Mouse (Mus musculus): ENCODE data around the gene Snrpd2. TPM values are rescaled to one million over a fixed set of nuclear protein-coding genes. Genes with fewer than 3 reads are reported as not detected.
A peak's percentile ranks its signal among the peaks of the same experiment; 100 is the strongest.

The Snrpd2 gene
- polyA plus RNA-seq (2012; rRNA removed): 88.2 and 92.1 TPM in 2 replicates

GRCm38 (mm10) chr7:19149626-19150025 is at the start of gene Snrpd2:
TSS of gene Snrpd2 (plus strand) at chr7:19149722.
- peak within 1 kb of the TSS; percentile 76 for H3K4me3 ChIP-seq (ENCODE audit: insufficient read depth, low read length)
- peak; percentile 84 for TF ChIP-seq POLR2A (IDR thresholded peaks at IDR 0.05; ENCODE audit: extremely low read depth, insufficient read depth, low read length)
- no peak for TF ChIP-seq CTCF (IDR thresholded peaks at IDR 0.05; ENCODE audit: extremely low read depth, insufficient read depth, low read length)

GRCm38 (mm10) chr7:19100290-19100689 is 49.2 kb upstream of the Snrpd2 start:
- no peak overlapping the region for H3K4me3 ChIP-seq (ENCODE audit: insufficient read depth, low read length)
- TF ChIP-seq POLR2A (IDR thresholded peaks at IDR 0.05; ENCODE audit: extremely low read depth, insufficient read depth, low read length) (no peak), CTCF (IDR thresholded peaks at IDR 0.05; ENCODE audit: extremely low read depth, insufficient read depth, low read length) (no peak)

More at GRCm38 (mm10) chr7:19149626-19150025, at the start of gene Snrpd2:
- Histone ChIP-seq H3K27ac (ENCODE audit: insufficient read depth, low read length) (peak within 1 kb of the TSS; percentile 59), H3K4me1 (ENCODE audit: control insufficient read depth, insufficient read depth, low read length) (peaks cover 2% of the 10 kb centered on the region)

GRCm38 (mm10) chr7:19103741-19104140 is 45.8 kb upstream of the Snrpd2 start:
- Histone ChIP-seq H3K27ac (ENCODE audit: insufficient read depth, low read length) (no peak overlapping the region), H3K4me3 (ENCODE audit: insufficient read depth, low read length) (no peak overlapping the region), H3K4me1 (ENCODE audit: control insufficient read depth, insufficient read depth, low read length) (no peaks in the 10 kb centered on the region; the same call in 1 of the 2 replicates)
- TF ChIP-seq POLR2A (IDR thresholded peaks at IDR 0.05; ENCODE audit: extremely low read depth, insufficient read depth, low read length) (no peak), CTCF (IDR thresholded peaks at IDR 0.05; ENCODE audit: extremely low read depth, insufficient read depth, low read length) (no peak)

More at GRCm38 (mm10) chr7:19100290-19100689, 49.2 kb upstream of the Snrpd2 start:
- no peaks in the 10 kb centered on the region for H3K4me1 ChIP-seq (ENCODE audit: control insufficient read depth, insufficient read depth, low read length)
- H3K27ac ChIP-seq (ENCODE audit: insufficient read depth, low read length): no peak overlapping the region

GRCm38 (mm10) chr7:19104486-19104885 is 45.0 kb upstream of the Snrpd2 start:
- no peak overlapping the region for H3K4me3 ChIP-seq (ENCODE audit: insufficient read depth, low read length)
- H3K4me1 ChIP-seq (ENCODE audit: control insufficient read depth, insufficient read depth, low read length): no peaks in the 10 kb centered on the region; the same call in 1 of the 2 replicates
- no peak overlapping the region for H3K27ac ChIP-seq (ENCODE audit: insufficient read depth, low read length)
- TF ChIP-seq CTCF (IDR thresholded peaks at IDR 0.05; ENCODE audit: extremely low read depth, insufficient read depth, low read length): no peak
- TF ChIP-seq POLR2A (IDR thresholded peaks at IDR 0.05; ENCODE audit: extremely low read depth, insufficient read depth, low read length): no peak

GRCm38 (mm10) chr7:19107436-19107835 is 42.1 kb upstream of the Snrpd2 start:
- TF ChIP-seq POLR2A (IDR thresholded peaks at IDR 0.05; ENCODE audit: extremely low read depth, insufficient read depth, low read length): no peak
- TF ChIP-seq CTCF (IDR thresholded peaks at IDR 0.05; ENCODE audit: extremely low read depth, insufficient read depth, low read length): no peak
- Histone ChIP-seq H3K4me1 (ENCODE audit: control insufficient read depth, insufficient read depth, low read length) (no peaks in the 10 kb centered on the region; the same call in 1 of the 2 replicates), H3K4me3 (ENCODE audit: insufficient read depth, low read length) (no peak overlapping the region), H3K27ac (ENCODE audit: insufficient read depth, low read length) (no peak overlapping the region)

GRCm38 (mm10) chr7:19109565-19109964 is 40.0 kb upstream of the Snrpd2 start:
- TF ChIP-seq CTCF (IDR thresholded peaks at IDR 0.05; ENCODE audit: extremely low read depth, insufficient read depth, low read length) (no peak), POLR2A (IDR thresholded peaks at IDR 0.05; ENCODE audit: extremely low read depth, insufficient read depth, low read length) (no peak)
- Histone ChIP-seq H3K4me1 (ENCODE audit: control insufficient read depth, insufficient read depth, low read length) (no peaks in the 10 kb centered on the region; the same call in 1 of the 2 replicates), H3K4me3 (ENCODE audit: insufficient read depth, low read length) (no peak overlapping the region), H3K27ac (ENCODE audit: insufficient read depth, low read length) (no peak overlapping the region)

GRCm38 (mm10) chr7:19118028-19118771 is 31.3 kb upstream of the Snrpd2 start, which contains the start of gene Gm4969:
TSS of gene Gm4969 (minus strand) at chr7:19118368.
- TF ChIP-seq POLR2A (IDR thresholded peaks at IDR 0.05; ENCODE audit: extremely low read depth, insufficient read depth, low read length) (no peak), CTCF (IDR thresholded peaks at IDR 0.05; ENCODE audit: extremely low read depth, insufficient read depth, low read length) (no peak)
- no peaks in the 10 kb centered on the region for H3K4me1 ChIP-seq (ENCODE audit: control insufficient read depth, insufficient read depth, low read length)
- H3K27ac ChIP-seq (ENCODE audit: insufficient read depth, low read length): no peak within 1 kb of the TSS
- peak within 1 kb of the TSS; percentile 5; the same call in 1 of the 2 replicates for H3K4me3 ChIP-seq (ENCODE audit: insufficient read depth, low read length)

- Histone ChIP-seq H3K27ac (ENCODE audit: insufficient read depth, low read length) (no peak overlapping the region), H3K4me1 (ENCODE audit: control insufficient read depth, insufficient read depth, low read length) (no peaks in the 10 kb centered on the region), H3K4me3 (ENCODE audit: insufficient read depth, low read length) (no peak overlapping the region)
- no peak for TF ChIP-seq POLR2A (IDR thresholded peaks at IDR 0.05; ENCODE audit: extremely low read depth, insufficient read depth, low read length)
- TF ChIP-seq CTCF (IDR thresholded peaks at IDR 0.05; ENCODE audit: extremely low read depth, insufficient read depth, low read length): no peak
Measured at GRCm38 (mm10) chr7:19119083-19119482, 30.4 kb upstream of the Snrpd2 start.

- Histone ChIP-seq H3K4me3 (ENCODE audit: insufficient read depth, low read length) (peak within 1 kb of the TSS; percentile 56), H3K27ac (ENCODE audit: insufficient read depth, low read length) (no peak within 1 kb of the TSS), H3K4me1 (ENCODE audit: control insufficient read depth, insufficient read depth, low read length) (no peaks in the 10 kb centered on the region)
- TF ChIP-seq CTCF (IDR thresholded peaks at IDR 0.05; ENCODE audit: extremely low read depth, insufficient read depth, low read length) (no peak), POLR2A (IDR thresholded peaks at IDR 0.05; ENCODE audit: extremely low read depth, insufficient read depth, low read length) (peak; percentile 88)
Measured at GRCm38 (mm10) chr7:19119631-19120429, 29.7 kb upstream of the Snrpd2 start, which contains the start of gene Fbxo46. TSS of gene Fbxo46 (plus strand) at chr7:19119859.

All from cortical plate, adult 2 months (tissue).